Mouse (Mus musculus): ENCODE results near the gene Fam219b. TPM values are rescaled to one million over a fixed set of nuclear protein-coding genes. Genes with fewer than 3 reads are reported as not detected.
A peak's percentile ranks its signal among the peaks of the same experiment; 100 is the strongest.

Fam219b gene
- polyA plus RNA-seq, 1 experiment from 2014 or later = 5.7 TPM

DNA sequence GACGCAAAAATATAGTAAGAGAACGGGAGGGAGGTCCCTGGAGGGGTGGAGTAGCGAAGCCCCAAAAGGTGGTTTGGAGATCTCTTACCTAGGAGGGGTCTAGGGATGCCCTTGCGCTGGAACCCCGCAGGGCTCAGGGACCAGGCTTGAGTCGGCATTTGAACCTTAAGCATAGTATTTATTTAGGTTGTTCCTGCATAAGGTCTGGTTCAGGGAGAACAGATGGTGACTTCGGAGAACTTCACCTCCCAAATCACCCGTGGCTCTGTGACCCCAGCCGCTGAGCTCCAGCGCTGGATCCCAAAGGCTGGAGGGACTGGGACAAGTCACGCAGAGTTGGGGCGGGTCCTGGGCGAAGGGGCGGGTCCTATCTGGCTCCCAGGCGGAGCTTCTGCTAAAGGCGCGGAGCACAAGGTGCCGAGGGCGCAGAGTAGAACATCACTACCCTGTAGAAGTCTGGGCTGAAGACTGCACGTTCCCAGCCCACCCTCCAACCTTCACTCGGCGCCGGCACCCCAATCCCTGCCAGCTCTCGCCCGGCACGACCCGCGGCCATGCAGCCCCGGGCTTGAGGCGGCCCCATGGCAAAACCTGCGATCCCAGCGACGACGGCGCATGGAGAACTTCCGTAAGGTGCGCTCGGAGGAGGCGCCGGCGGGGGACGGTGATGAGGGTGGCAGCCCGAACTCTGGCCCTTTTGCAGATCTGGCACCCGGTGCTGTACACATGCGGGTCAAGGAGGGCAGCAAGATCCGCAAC, 33.5 kb upstream of the Fam219b start, which contains the start of gene Rpp25:
Rpp25 (plus strand) TSS at position 405 of the 759 bp plus-strand sequence.
- Histone ChIP-seq H3K36me3 (ENCODE audit: control insufficient read depth, insufficient read depth) (no peaks in the 10 kb centered on the region), H3K4me3 (ENCODE audit: low read depth, low read length) (peak within 1 kb of the TSS; percentile 47), H3K4me2 (ENCODE audit: low read depth, low read length) (peak within 1 kb of the TSS; percentile 72), H3K9me3 (replicated peaks; ENCODE audit: control insufficient read depth, low read length) (no peaks in the 10 kb centered on the region), H3K4me1 (ENCODE audit: control insufficient read depth, low read depth, low read length) (peaks cover 31% of the 10 kb centered on the region), H3K27ac (ENCODE audit: low read length) (no peak within 1 kb of the TSS), H3K9ac (ENCODE audit: low read depth, low read length) (no peak within 1 kb of the TSS; the same call in 1 of the 2 replicates), H3K27me3 (ENCODE audit: control insufficient read depth, insufficient read depth, low read depth, low read length) (peaks cover 76% of the 10 kb centered on the region)
- ATAC-seq (ENCODE audit: low read depth) = no peak
- whole genome bisulfite sequencing (ENCODE audit: insufficient replicate concordance) = under 1% methylated on average over 46 of the region's 46 CpGs

DNA sequence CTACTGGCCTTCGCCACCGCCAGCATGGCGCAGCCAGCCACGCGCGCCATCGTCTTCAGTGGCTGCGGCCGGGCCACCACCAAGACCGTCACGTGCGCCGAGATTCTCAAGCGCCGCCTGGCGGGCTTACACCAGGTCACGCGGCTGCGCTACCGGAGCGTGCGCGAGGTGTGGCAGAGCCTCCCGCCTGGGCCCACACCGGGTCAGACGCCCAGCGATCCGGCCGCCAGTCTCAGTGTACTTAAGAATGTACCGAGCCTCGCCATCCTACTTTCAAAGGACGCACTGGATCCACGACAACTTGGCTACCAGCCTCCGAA, 33.0 kb upstream of the Fam219b start:
- H3K4me1 ChIP-seq (ENCODE audit: control insufficient read depth, low read depth, low read length) = peaks cover 31% of the 10 kb centered on the region
- no peak overlapping the region for H3K27ac ChIP-seq (ENCODE audit: low read length)
- 0 out of 2 replicates have a peak, but pooled peaks have one; percentile 22 for ATAC-seq (ENCODE audit: low read depth)
- no peaks in the 10 kb centered on the region for H3K36me3 ChIP-seq (ENCODE audit: control insufficient read depth, insufficient read depth)
- no peaks in the 10 kb centered on the region for H3K9me3 ChIP-seq (replicated peaks; ENCODE audit: control insufficient read depth, low read length)
- H3K4me2 ChIP-seq (ENCODE audit: low read depth, low read length) = peak overlapping the region; percentile 72
- H3K9ac ChIP-seq (ENCODE audit: low read depth, low read length) = no peak overlapping the region; the same call in 1 of the 2 replicates
- H3K27me3 ChIP-seq (ENCODE audit: control insufficient read depth, insufficient read depth, low read depth, low read length) = peaks cover 74% of the 10 kb centered on the region
- peak overlapping the region; percentile 47 for H3K4me3 ChIP-seq (ENCODE audit: low read depth, low read length)
- 2% methylated on average over 34 of the region's 34 CpGs for WGBS (ENCODE audit: insufficient replicate concordance)

DNA sequence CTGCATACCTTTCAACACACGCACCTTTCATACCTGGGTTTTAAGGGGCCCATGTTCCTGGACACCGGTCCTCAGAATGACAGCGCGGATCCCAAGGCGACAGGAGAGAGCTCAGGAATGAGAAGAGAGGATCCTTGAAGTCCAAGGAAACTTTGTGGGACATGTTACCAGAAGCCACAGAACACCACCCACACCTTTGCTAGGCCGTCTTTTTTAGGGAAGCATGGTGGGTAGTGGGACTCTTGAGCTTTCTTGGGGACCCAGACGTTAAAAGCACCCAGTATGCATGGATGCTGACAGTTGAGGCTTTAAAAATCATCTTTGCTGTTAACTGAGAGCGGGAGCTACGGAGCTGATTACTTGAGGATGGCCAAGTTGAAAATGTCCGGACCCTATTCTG, 32.4 kb upstream of the Fam219b start:
- Histone ChIP-seq H3K4me3 (ENCODE audit: low read depth, low read length) (no peak overlapping the region), H3K4me2 (ENCODE audit: low read depth, low read length) (no peak overlapping the region), H3K9ac (ENCODE audit: low read depth, low read length) (no peak overlapping the region), H3K27me3 (ENCODE audit: control insufficient read depth, insufficient read depth, low read depth, low read length) (peaks cover 70% of the 10 kb centered on the region), H3K9me3 (replicated peaks; ENCODE audit: control insufficient read depth, low read length) (no peaks in the 10 kb centered on the region), H3K27ac (ENCODE audit: low read length) (no peak overlapping the region), H3K4me1 (ENCODE audit: control insufficient read depth, low read depth, low read length) (peaks cover 33% of the 10 kb centered on the region), H3K36me3 (ENCODE audit: control insufficient read depth, insufficient read depth) (no peaks in the 10 kb centered on the region)
- 42% methylated on average over 10 of the region's 10 CpGs for WGBS (ENCODE audit: insufficient replicate concordance)
- no peak for ATAC-seq (ENCODE audit: low read depth)

GRCm38 (mm10) chr9:57505700-57506099, 31.6 kb upstream of the Fam219b start:
- Histone ChIP-seq H3K27ac (ENCODE audit: low read length) (no peak overlapping the region), H3K27me3 (ENCODE audit: control insufficient read depth, insufficient read depth, low read depth, low read length) (peaks cover 68% of the 10 kb centered on the region), H3K4me2 (ENCODE audit: low read depth, low read length) (peak overlapping the region; percentile 2), H3K9me3 (replicated peaks; ENCODE audit: control insufficient read depth, low read length) (no peaks in the 10 kb centered on the region), H3K9ac (ENCODE audit: low read depth, low read length) (no peak overlapping the region), H3K36me3 (ENCODE audit: control insufficient read depth, insufficient read depth) (no peaks in the 10 kb centered on the region), H3K4me3 (ENCODE audit: low read depth, low read length) (no peak overlapping the region), H3K4me1 (ENCODE audit: control insufficient read depth, low read depth, low read length) (peaks cover 34% of the 10 kb centered on the region)
- WGBS (ENCODE audit: insufficient replicate concordance) = 4% methylated on average over 8 of the region's 8 CpGs
- peak; percentile 99 for ATAC-seq (ENCODE audit: low read depth)

DNA sequence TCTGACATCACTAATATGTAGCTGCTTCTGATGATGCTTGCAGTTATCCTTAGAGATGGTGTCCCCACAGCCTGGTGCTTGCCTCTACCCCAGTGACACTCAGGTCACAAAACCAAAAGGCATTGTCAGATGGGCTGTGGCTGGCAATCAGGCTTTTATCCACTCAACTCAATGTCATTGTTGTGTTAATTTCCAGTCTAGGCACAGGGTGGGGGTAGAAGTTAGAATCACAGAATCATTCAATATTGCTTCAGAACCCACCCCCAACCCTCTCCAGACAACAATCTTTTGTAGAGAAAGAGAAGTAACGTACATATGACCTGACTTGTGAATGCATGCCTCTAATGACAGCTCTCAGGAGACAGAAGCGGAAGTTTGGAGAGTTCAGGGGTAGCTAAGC, 26.8 kb upstream of the Fam219b start:
- H3K27ac ChIP-seq (ENCODE audit: low read length) = no peak overlapping the region
- H3K4me1 ChIP-seq (ENCODE audit: control insufficient read depth, low read depth, low read length) = peaks cover 17% of the 10 kb centered on the region
- H3K9ac ChIP-seq (ENCODE audit: low read depth, low read length) = no peak overlapping the region
- H3K27me3 ChIP-seq (ENCODE audit: control insufficient read depth, insufficient read depth, low read depth, low read length) = peaks cover 19% of the 10 kb centered on the region
- no peaks in the 10 kb centered on the region for H3K9me3 ChIP-seq (replicated peaks; ENCODE audit: control insufficient read depth, low read length)
- no peak for ATAC-seq (ENCODE audit: low read depth)
- no peaks in the 10 kb centered on the region for H3K36me3 ChIP-seq (ENCODE audit: control insufficient read depth, insufficient read depth)
- H3K4me2 ChIP-seq (ENCODE audit: low read depth, low read length) = no peak overlapping the region
- H3K4me3 ChIP-seq (ENCODE audit: low read depth, low read length) = no peak overlapping the region
- WGBS (ENCODE audit: insufficient replicate concordance) = 45% methylated on average over 2 of the region's 2 CpGs

DNA sequence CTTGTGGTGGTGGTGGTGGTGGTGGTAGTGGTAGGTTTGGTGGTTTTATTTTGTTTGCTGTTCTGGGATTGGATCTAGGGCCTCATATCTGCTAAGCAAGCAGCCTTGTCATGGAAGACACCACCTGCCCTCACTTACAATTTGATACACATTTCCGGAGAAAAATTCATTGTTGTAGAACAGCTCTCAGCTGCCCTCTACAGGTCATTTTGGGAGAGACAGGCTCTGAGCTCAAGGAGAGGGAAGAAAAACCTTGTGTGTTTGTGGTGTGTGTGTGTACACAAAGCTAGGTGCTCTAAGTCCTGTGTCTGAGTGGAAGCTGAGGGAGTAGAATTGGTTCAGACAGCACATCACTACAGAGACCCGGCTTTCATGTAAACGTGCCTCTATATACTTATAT, 20.2 kb upstream of the Fam219b start:
- WGBS (ENCODE audit: insufficient replicate concordance) = 8% methylated on average over 3 of the region's 3 CpGs

GRCm38 (mm10) chr9:57520375-57521055, 16.8 kb upstream of the Fam219b start:
- Histone ChIP-seq H3K4me3 (ENCODE audit: low read depth, low read length) (peak overlapping the region; percentile 97), H3K36me3 (ENCODE audit: control insufficient read depth, insufficient read depth) (no peaks in the 10 kb centered on the region), H3K27ac (ENCODE audit: low read length) (peak overlapping the region; percentile 81), H3K27me3 (ENCODE audit: control insufficient read depth, insufficient read depth, low read depth, low read length) (no peaks in the 10 kb centered on the region), H3K4me2 (ENCODE audit: low read depth, low read length) (peak overlapping the region; percentile 93), H3K9ac (ENCODE audit: low read depth, low read length) (peak overlapping the region; percentile 73), H3K9me3 (replicated peaks; ENCODE audit: control insufficient read depth, low read length) (no peaks in the 10 kb centered on the region), H3K4me1 (ENCODE audit: control insufficient read depth, low read depth, low read length) (peaks cover 30% of the 10 kb centered on the region)
- ATAC-seq (ENCODE audit: low read depth) = peak; percentile 2
- 27% methylated on average over 16 of the region's 16 CpGs for WGBS (ENCODE audit: insufficient replicate concordance)

More for the DNA sequence above, 20.2 kb upstream of the Fam219b start:
- H3K4me1 ChIP-seq (ENCODE audit: control insufficient read depth, low read depth, low read length) = peaks cover 6% of the 10 kb centered on the region; the same call in 1 of the 2 replicates
- H3K9ac ChIP-seq (ENCODE audit: low read depth, low read length) = no peak overlapping the region
- no peak overlapping the region for H3K27ac ChIP-seq (ENCODE audit: low read length)
- no peaks in the 10 kb centered on the region for H3K9me3 ChIP-seq (replicated peaks; ENCODE audit: control insufficient read depth, low read length)
- no peak overlapping the region for H3K4me3 ChIP-seq (ENCODE audit: low read depth, low read length)
- no peaks in the 10 kb centered on the region for H3K27me3 ChIP-seq (ENCODE audit: control insufficient read depth, insufficient read depth, low read depth, low read length)
- no peaks in the 10 kb centered on the region for H3K36me3 ChIP-seq (ENCODE audit: control insufficient read depth, insufficient read depth)
- no peak for ATAC-seq (ENCODE audit: low read depth)
- no peak overlapping the region for H3K4me2 ChIP-seq (ENCODE audit: low read depth, low read length)

DNA sequence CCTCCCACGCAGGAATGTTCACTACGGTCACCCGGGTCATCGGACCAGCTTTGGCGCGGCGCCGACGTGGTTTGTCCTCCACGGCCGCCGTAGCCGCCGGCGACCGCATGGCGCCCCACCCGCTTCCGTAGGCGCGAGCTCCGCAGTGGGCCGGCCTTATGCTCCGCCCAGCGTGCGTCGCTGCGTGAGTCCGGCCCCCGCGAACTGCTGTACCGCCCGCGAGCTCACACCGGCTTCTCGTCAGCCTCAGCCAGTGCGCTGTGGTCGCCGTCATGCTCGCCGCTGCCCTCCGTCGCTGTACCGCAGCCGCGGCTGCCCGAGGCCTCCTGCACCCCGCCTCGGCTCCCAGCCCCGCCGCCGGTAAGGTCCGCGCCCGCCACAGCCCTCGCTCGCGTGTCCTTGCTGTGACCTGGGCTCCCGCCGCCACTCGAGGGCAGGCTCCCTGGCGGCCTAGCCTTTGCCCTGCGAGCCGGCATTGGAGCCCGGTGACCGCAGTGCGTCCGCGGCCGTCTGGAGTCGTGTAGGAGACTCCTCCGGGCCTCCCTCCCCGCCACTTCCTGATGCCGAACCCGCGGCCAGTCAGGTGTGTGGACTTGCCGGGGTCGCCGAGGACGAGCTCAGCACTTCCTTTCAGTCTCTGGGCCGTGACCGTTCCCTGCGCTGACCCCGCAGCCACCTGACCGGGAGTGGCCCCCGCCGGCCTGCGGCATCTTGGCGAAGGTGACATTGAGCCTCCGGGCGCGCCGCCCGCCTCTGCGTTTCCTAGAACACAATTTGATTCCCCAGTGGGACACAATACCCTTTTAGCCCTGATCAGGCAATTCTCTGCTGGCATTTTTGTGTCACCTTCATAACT, 16.0 kb upstream of the Fam219b start, which contains the start of gene Cox5a:
Cox5a (plus strand) TSS at position 219 of the 856 bp plus-strand sequence.
- WGBS (ENCODE audit: insufficient replicate concordance) = under 1% methylated on average over 94 of the region's 95 CpGs
- Histone ChIP-seq H3K4me2 (ENCODE audit: low read depth, low read length) (peak within 1 kb of the TSS; percentile 93), H3K27ac (ENCODE audit: low read length) (peak within 1 kb of the TSS; percentile 97), H3K9me3 (replicated peaks; ENCODE audit: control insufficient read depth, low read length) (no peaks in the 10 kb centered on the region), H3K36me3 (ENCODE audit: control insufficient read depth, insufficient read depth) (no peaks in the 10 kb centered on the region), H3K4me1 (ENCODE audit: control insufficient read depth, low read depth, low read length) (peaks cover 33% of the 10 kb centered on the region), H3K27me3 (ENCODE audit: control insufficient read depth, insufficient read depth, low read depth, low read length) (no peaks in the 10 kb centered on the region), H3K9ac (ENCODE audit: low read depth, low read length) (peak within 1 kb of the TSS; percentile 97), H3K4me3 (ENCODE audit: low read depth, low read length) (peak within 1 kb of the TSS; percentile 97)
- peak; percentile 99 for ATAC-seq (ENCODE audit: low read depth)

Data from liver, embryonic 16.5 days (tissue).